Mouse (Mus musculus) G1E-ER4 (cell line): ENCODE data around the gene Gm5346. TPM values are rescaled to one million over a fixed set of nuclear protein-coding genes. Genes with fewer than 3 reads are reported as not detected.
"Not testable (repeated sequence)": the region's sequence is repeated elsewhere in the genome, so short reads cannot be mapped to it uniquely, and the experiment has no call there.

ENCODE experiments used
- GATA1 ChIP-seq: IDR thresholded peaks from one replicate; pipeline ENCODE4 v1.8.0; 2012; ENCODE audit warnings: low read length, inconsistent platforms
- polyA plus RNA-seq: library from polyadenylated mRNA; stranded (reverse); fragments of >175 nt; gene quantifications from 2 replicates; pipeline ENCODE4 v1.2.3, GENCODE M21; 2012

The Gm5346 gene
- not detected in 2 replicates for polyA plus RNA-seq

DNA sequence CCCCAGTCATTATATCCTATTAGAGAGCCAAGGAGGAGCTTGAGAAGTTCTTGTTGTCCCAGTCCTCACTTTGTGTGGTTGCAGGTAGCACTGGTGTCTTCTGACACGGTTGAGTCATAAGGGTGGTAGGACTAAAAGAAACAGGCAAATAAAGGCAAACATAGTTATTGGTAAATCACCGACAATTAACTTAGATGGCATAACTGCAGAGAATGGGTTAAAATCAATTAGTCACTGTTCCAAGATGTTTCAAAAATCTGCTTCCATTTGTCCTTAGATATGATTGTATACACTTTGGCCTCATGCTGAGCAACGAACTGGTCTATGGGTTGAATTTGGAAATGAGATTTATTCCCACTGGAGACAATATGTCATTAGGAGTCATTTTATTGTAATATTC is at the start of gene Gm5346:
Gm5346 (minus strand) TSS at position 101 of the 400 bp plus-strand sequence.
- no peak for TF ChIP-seq GATA1

DNA sequence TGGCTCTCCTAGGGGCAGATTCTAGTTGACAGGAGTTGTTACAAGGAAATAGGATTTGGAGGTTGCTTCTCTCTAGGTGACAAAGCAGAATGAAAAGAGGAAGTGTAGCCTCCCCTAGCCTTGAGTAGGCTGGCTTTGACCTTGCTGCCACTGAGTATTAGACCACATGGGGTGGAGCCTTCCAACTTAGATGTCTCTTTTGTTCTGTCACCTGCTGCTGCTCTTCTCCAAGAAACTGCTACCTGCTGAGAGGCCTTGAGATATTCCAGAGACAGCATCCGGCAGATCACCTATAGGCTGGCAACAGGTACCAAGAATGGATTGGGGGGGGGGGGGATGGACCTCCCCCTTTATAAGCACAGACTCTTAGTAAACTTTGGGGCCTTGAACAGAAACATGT is 11.0 kb downstream of the Gm5346 start:
- no peak for TF ChIP-seq GATA1

DNA sequence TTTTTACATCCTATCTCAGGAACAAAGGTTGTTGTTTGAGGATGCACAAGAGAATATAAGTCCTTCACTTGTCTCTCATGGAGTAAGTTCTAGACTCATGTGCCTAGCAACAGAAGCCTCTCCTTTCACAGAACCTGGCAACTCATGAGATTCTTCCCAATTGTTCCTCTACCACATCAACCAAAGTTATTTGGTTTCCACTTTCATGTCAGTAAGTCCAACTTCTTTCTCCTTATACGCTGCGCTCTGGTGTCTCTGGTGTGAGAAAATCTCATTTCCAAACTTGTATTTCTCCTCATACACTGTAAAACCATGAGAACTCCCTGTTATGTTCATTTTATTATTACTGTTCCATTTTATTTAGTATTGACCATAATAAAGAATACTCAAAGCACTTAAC is 50.5 kb downstream of the Gm5346 start, which contains the start of gene Adam26a:
Adam26a (minus strand) TSS at position 101 of the 400 bp plus-strand sequence.
- TF ChIP-seq GATA1: not testable (repeated sequence)

Other genes with a start within 250 kb of the Gm5346 start
- not detected in 2 replicates for gene Adam26b, start 99.2 kb downstream of the Gm5346 start, polyA plus RNA-seq
- not detected in 2 replicates for gene Adam26a, start 50.6 kb downstream of the Gm5346 start, polyA plus RNA-seq
- gene Adam34, start 82.8 kb upstream of the Gm5346 start, polyA plus RNA-seq: not detected in 2 replicates